Mouse (Mus musculus): Measurements from ENCODE around the gene Wdfy4.
A peak's percentile ranks its signal among the peaks of the same experiment; 100 is the strongest.

Gene Wdfy4

GRCm38 (mm10) chr14:33185068-33185800 lies at the start of gene Wdfy4:
Gene Wdfy4 (minus strand): TSS chr14:33185508.
- no peak for DNase-seq (ENCODE audit: low spot score)

DNA sequence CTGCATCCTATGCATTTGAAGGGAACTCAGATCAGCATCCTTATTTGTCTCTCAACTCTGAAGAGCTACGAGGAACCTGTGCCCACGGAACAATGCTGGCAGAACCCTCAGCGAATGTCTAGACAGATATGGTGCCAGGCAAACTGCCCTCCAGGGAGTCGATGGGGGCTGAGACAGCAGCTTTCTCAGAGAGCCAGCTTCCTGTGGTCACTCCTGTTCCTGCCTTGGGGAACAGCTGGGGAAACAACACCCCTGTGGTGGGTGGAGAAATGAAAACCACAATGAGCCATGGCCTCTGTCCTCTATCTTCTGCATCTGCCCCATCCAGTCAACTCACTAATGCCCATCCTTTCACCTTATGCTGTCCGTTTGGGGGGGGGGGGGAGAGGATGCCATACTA lies 46.7 kb upstream of the Wdfy4 start:
- DNase-seq (ENCODE audit: low spot score) = no peak

GRCm38 (mm10) chr14:33231311-33231710 lies 46.0 kb upstream of the Wdfy4 start:
- no peak for DNase-seq (ENCODE audit: low spot score)

GRCm38 (mm10) chr14:33230672-33231071 lies 45.4 kb upstream of the Wdfy4 start:
- no peak for DNase-seq (ENCODE audit: low spot score)

DNA sequence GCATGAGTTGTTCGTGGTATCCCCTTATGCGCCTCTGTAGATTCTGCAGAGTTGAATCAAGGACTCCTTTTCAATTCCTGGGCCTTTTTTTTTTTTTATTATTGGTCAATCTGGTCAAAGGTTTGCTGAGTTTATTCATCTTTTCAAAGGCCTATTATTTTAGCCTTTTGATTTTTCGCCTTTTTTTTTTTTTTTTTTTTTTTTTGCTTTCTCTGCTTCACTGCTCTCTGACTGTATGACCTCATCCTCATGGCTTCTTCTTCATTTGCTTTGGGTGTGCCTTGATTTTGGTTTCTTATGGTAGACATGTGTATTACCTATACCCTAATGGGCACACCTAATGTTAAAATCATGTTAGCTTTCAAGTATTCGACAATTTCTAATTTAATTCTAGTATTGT lies 39.9 kb upstream of the Wdfy4 start:
- DNase-seq (ENCODE audit: low spot score) = no peak

DNA sequence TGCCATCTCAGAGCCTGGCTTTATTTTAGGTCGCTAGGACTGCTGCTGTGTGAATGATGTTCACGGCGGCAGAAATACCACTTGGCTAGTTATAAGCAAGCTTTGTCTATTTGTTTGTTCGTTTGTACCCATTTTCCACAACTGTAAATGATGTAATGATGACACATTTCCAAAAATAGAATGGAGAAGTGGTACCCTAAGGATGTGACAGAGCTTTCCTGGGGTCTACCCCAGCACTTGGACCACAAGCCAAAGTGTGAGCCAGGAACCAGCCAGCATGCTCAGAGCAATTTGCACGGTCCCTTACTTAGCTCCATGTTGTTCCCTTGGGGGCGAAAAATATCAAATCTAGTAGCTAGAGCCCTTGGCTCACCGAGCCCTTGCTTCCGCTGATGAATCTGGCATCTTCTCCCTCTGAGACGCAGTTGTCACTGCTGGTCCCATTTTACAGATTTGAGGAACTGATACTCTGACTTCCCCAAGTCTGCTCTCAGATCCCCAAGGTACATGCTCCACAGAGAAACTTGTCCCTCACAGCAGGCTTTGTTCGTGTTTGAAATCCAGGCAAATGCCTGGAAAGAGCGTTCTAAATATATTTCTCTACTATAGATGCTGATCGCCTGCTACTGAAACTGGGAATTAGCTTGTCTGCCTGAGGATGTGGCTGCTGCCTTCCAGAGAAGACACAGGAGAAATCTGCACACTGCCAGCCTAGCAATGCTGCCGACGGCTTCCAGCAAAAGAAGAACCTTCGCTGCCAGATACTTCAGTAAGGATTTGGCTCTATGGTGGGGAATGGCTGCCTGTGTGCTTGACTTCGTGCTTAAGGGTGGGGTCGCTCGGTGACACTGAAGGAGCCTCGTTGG lies 31.3 kb upstream of the Wdfy4 start:
- DNase-seq (ENCODE audit: low spot score) = no peak

DNA sequence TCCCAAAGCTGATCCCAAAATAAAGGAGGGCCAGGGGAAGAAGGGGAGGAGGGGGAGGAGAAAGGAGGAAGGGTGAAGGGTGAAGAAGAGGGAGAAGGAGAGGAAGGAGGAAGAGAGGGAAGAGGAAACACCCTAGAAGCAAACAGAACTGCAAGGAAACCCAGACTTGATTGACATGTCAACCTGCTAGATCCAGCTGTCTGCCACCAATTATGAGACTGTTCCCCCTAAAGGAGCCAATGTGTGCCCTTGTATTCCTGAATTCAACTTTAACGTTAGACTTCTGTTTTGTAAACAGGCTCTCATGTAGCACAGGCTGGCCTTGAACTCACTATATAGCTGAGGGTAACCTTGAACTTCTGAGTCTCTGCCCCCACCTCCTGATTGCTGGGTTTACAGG lies 29.9 kb upstream of the Wdfy4 start:
- no peak for DNase-seq (ENCODE audit: low spot score)

- no peak for DNase-seq (ENCODE audit: low spot score)
Observed at GRCm38 (mm10) chr14:33214767-33215128, 29.4 kb upstream of the Wdfy4 start.

DNA sequence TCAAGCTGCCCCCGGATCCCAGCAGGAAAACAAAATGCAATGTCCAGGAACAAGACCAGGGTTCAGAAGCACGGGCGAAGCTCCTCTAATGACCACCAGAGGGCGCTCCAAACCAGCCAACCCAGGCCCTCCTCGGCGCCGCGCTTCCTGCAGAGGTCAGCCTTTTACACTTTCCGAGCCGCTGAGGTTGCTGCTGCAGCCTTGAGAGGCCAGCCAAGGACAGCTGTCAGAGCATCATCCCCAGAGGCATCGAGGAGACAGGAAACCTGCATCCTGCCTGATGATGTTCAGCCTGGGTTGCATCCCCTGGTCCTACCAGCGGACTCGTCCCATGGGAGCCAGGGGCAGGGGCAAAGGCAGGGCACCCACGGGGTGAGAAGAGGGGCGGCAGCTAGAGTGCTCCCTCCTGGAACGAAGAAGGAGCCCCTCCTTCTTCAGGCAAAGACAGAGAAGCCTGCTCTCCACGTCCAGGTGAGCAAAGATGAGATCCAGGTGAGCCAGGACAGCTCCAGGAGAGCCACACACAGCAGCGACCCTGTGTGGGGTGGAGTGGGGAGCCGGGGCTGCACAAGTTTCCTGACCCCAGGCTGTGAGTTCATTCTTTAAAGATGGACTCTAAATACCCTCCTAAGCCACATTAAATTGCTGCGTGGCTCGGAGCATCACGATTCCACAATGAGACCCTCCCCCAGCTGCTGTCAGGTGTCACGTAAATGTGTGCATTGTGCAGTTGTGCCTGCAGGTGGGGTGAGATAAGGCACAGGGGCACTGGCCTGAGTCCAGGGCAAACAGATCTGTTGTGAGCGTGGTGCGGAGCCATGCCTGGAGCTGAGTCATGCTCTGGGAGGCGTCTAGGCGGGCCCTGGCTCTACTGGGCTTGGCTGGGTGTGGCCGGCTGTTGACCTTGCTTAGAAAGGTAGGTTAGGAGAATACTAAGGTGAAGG lies 28.8 kb upstream of the Wdfy4 start, which contains the start of gene Arhgap22:
Gene Arhgap22, plus strand, starts transcription at position 204 of the 944 bp plus-strand sequence.
- peak; percentile 90 for DNase-seq (ENCODE audit: low spot score)

GRCm38 (mm10) chr14:33212958-33213309 lies 27.6 kb upstream of the Wdfy4 start:
- DNase-seq (ENCODE audit: low spot score) = no peak

DNA sequence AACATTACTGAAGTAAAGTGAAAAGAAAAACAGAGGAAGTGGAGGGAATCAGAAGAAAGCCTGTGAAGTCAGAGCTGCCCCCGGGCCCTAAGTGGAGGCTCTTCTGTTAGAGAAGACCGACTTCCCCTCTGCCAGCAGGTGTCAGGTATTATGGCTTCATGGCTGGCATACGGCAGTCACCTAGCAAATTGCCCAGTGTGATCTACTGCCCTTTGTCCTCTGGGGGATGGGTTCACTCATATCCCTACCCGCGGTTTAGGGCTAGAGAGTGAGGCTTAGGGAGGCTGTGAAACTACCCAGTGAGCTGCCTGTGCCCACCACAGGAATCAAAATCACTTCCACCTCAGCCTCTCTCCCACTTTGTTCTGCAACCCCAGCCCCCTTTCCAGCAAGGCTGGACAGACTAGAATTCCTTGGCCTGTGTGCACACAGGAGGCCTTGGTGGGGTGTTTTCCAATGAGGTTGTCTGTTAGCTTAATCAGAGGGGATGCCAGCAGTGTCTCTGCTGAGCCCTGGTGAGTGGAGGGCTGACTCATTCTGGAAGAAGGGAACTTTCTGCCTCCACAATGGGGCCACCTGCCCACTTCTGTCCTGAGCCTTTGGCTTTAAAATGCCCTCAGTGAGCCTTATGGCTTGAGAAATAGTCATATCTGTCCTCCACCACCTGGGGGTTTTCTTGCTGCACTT lies 27.1 kb upstream of the Wdfy4 start:
- DNase-seq (ENCODE audit: low spot score) = no peak

- DNase-seq (ENCODE audit: low spot score) = no peak
Observed at GRCm38 (mm10) chr14:33210806-33211205, 25.5 kb upstream of the Wdfy4 start.

- no peak for DNase-seq (ENCODE audit: low spot score)
Observed at GRCm38 (mm10) chr14:33208331-33208730, 23.0 kb upstream of the Wdfy4 start.

- DNase-seq (ENCODE audit: low spot score) = no peak
Observed at GRCm38 (mm10) chr14:33207011-33207410, 21.7 kb upstream of the Wdfy4 start.

GRCm38 (mm10) chr14:33205280-33205965 lies 20.1 kb upstream of the Wdfy4 start:
- DNase-seq (ENCODE audit: low spot score) = peak; percentile 14

GRCm38 (mm10) chr14:33203777-33204176 lies 18.5 kb upstream of the Wdfy4 start:
- DNase-seq (ENCODE audit: low spot score) = no peak

DNA sequence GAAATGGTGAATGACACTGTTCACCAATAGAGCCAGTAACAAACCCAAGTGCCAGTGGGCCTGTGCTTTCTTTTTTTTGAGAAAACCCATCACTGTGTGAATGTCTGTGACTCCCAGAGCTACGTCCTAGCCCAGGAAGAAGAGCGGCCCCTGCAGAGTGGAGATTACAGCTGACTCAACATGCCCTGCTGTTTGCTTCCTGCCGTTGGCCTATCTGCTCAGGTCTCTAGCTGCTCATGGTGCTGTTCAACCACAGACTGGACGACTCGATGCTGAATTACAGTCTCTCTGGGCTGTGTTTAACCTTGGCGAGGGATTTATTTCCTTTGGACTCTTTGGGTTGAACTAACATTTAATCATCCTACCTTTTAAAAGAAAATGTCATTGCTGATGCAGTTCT lies 17.6 kb upstream of the Wdfy4 start:
- no peak for DNase-seq (ENCODE audit: low spot score)

DNA sequence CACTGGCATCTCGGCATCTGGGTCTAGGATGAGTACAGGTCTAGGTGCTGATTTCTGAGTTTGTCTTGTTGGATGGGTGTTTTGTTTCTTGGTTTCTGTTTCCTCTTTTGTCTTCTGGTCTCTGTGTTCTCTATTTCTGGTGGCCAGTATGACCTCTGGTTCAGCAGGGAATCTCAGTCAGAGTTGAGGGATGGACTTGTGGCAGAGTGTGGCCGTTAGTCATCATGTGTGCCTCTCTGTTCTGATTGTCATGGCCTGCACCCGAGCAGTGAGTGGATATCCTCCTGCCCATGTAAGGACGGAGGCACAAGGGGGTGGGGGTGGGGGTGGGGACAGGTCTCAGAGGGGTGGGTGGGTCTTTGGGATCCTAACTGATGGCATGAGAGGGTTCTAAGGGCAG lies 16.9 kb upstream of the Wdfy4 start:
- DNase-seq (ENCODE audit: low spot score) = no peak

GRCm38 (mm10) chr14:33194241-33194640 lies 8.9 kb upstream of the Wdfy4 start:
- DNase-seq (ENCODE audit: low spot score) = no peak

GRCm38 (mm10) chr14:33193762-33194161 lies 8.5 kb upstream of the Wdfy4 start:
- no peak for DNase-seq (ENCODE audit: low spot score)

DNA sequence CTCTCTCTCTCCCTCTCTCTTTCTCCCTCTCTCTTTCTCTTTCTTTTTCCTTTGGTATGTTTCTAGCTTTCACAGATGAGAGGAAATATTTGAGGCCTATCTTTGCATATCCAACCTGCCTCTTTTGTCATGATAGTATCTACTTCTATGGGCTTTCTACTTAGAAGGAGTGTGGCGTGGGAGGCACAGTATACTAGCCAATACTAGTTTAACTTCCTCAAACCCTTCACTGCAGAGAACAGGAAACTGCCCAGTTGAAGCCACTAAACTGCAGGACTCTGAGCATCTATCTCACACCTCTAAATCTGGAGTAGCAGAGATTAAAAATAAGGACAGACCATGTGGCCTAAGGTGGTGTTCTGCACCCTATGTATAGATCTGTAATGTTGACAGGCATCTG lies 5.3 kb upstream of the Wdfy4 start:
- no peak for DNase-seq (ENCODE audit: low spot score)
